Mouse (Mus musculus) mature B cell (primary cell): ENCODE results near the gene Acot7.

Source experiments
- in situ Hi-C: fragments of 300-500 bp; cut with MboI; formaldehyde crosslinking; loops from 2 replicates; pipeline ENCODE4 v1.14.3; 2019

Gene Acot7

GRCm38 (mm10) chr4:152273191-152273590, 95.3 kb downstream of the Acot7 start:
- in situ Hi-C loops = no loop called here

- in situ Hi-C loops = no loop called here
Measured at GRCm38 (mm10) chr4:152273621-152274236, 95.8 kb downstream of the Acot7 start, which contains the start of gene Gpr153. Gpr153 (plus strand) TSS chr4:152274232.

GRCm38 (mm10) chr4:152274681-152275131, 96.8 kb downstream of the Acot7 start:
- in situ Hi-C loops = no loop called here

- in situ Hi-C loops = no loop called here
Measured at GRCm38 (mm10) chr4:152276389-152277347, 98.7 kb downstream of the Acot7 start.

- in situ Hi-C loops = no loop called here
Measured at GRCm38 (mm10) chr4:152277916-152278315, 100.0 kb downstream of the Acot7 start.

- in situ Hi-C loops = no loop called here
Measured at GRCm38 (mm10) chr4:152278986-152279385, 101.1 kb downstream of the Acot7 start.

GRCm38 (mm10) chr4:152281601-152282000, 103.7 kb downstream of the Acot7 start:
- in situ Hi-C loops = no loop called here

- in situ Hi-C loops = no loop called here
Measured at GRCm38 (mm10) chr4:152282721-152283120, 104.8 kb downstream of the Acot7 start.

- in situ Hi-C loops = no loop called here
Measured at GRCm38 (mm10) chr4:152283186-152283950, 105.4 kb downstream of the Acot7 start.

- in situ Hi-C loops = no loop called here
Measured at GRCm38 (mm10) chr4:152285505-152285904, 107.6 kb downstream of the Acot7 start.

GRCm38 (mm10) chr4:152286183-152286582, 108.2 kb downstream of the Acot7 start:
- in situ Hi-C loops = no loop called here

- in situ Hi-C loops = no loop called here
Measured at GRCm38 (mm10) chr4:152286887-152287286, 109.0 kb downstream of the Acot7 start.

- in situ Hi-C loops = no loop called here
Measured at GRCm38 (mm10) chr4:152287317-152288120, 109.6 kb downstream of the Acot7 start.

- in situ Hi-C loops = no loop called here
Measured at GRCm38 (mm10) chr4:152288398-152288945, 110.5 kb downstream of the Acot7 start.

GRCm38 (mm10) chr4:152290385-152290784, 112.5 kb downstream of the Acot7 start:
- in situ Hi-C loops = loop anchor here (5.0 kb wide), 1 partner anchor 118 kb away; no protein-coding TSS in a partner anchor

GRCm38 (mm10) chr4:152290991-152291390, 113.1 kb downstream of the Acot7 start:
- in situ Hi-C loops = loop anchor here (5.0 kb wide), 1 partner anchor 119 kb away; no protein-coding TSS in a partner anchor

- in situ Hi-C loops = loop anchor here (5.0 kb wide), 1 partner anchor 119 kb away; no protein-coding TSS in a partner anchor
Measured at GRCm38 (mm10) chr4:152291562-152291961, 113.6 kb downstream of the Acot7 start, which contains the start of gene Hes3. Hes3 (minus strand) TSS chr4:152291662.

- in situ Hi-C loops = loop anchor here (5.0 kb wide), 1 partner anchor 120 kb away; no protein-coding TSS in a partner anchor
Measured at GRCm38 (mm10) chr4:152292102-152292765, 114.3 kb downstream of the Acot7 start.

GRCm38 (mm10) chr4:152294188-152294929, 116.4 kb downstream of the Acot7 start:
- in situ Hi-C loops = loop anchor here (5.0 kb wide), 1 partner anchor 122 kb away; no protein-coding TSS in a partner anchor
